Mouse (Mus musculus): ENCODE results near the gene Mdh2. TPM values are rescaled to one million over a fixed set of nuclear protein-coding genes. Genes with fewer than 3 reads are reported as not detected.

Gene Mdh2
- polyA plus RNA-seq, 1 experiment from 2014 or later, result 594 TPM

Small RNA genes lying within 50 kb of the gene (microRNA-seq; reads per million reads assigned to microRNA genes)
- gene Gm23268, result not detected
- gene Mir7034, result not detected

Other genes starting within 250 kb of the Mdh2 start
- gene Hip1, start 233.4 kb upstream of the Mdh2 start, polyA plus RNA-seq (2015; fragmentation: Nextera tagmentation; extraction: Ambion mirVana), result 38.4 and 38.5 TPM in 2 replicates
- not detected in 2 replicates for gene Ccl26, start 214.9 kb upstream of the Mdh2 start, polyA plus RNA-seq (2015; fragmentation: Nextera tagmentation; extraction: Ambion mirVana)
- 3.7 and 4.4 TPM in 2 replicates for gene Ccl24, start 205.4 kb upstream of the Mdh2 start, polyA plus RNA-seq (2015; fragmentation: Nextera tagmentation; extraction: Ambion mirVana)
- gene Rhbdd2, start 145.9 kb upstream of the Mdh2 start, polyA plus RNA-seq (2015; fragmentation: Nextera tagmentation; extraction: Ambion mirVana), result 85.3 and 89.3 TPM in 2 replicates
- 107 TPM in 2 replicates for gene Por, start 108.4 kb upstream of the Mdh2 start, polyA plus RNA-seq (2015; fragmentation: Nextera tagmentation; extraction: Ambion mirVana)
- 80.6 and 80.8 TPM in 2 replicates for gene Tmem120a, start 34.0 kb upstream of the Mdh2 start, polyA plus RNA-seq (2015; fragmentation: Nextera tagmentation; extraction: Ambion mirVana)
- 0.25 and 0.65 TPM in 2 replicates for gene Styxl1, start 95 bp upstream of the Mdh2 start, polyA plus RNA-seq (2015; fragmentation: Nextera tagmentation; extraction: Ambion mirVana)
- gene Srrm3, start 28.4 kb downstream of the Mdh2 start, polyA plus RNA-seq (2015; fragmentation: Nextera tagmentation; extraction: Ambion mirVana), result 88.0 and 90.6 TPM in 2 replicates
- gene Hspb1, start 109.4 kb downstream of the Mdh2 start, polyA plus RNA-seq (2015; fragmentation: Nextera tagmentation; extraction: Ambion mirVana), result 8.9 and 10.3 TPM in 2 replicates
- gene Ywhag, start 156.1 kb downstream of the Mdh2 start, polyA plus RNA-seq (2015; fragmentation: Nextera tagmentation; extraction: Ambion mirVana), result 646 and 674 TPM in 2 replicates
- gene Ssc4d, start 196.1 kb downstream of the Mdh2 start, polyA plus RNA-seq (2015; fragmentation: Nextera tagmentation; extraction: Ambion mirVana), result 0.61 and 1.4 TPM in 2 replicates
- gene Zp3, start 201.6 kb downstream of the Mdh2 start, polyA plus RNA-seq (2015; fragmentation: Nextera tagmentation; extraction: Ambion mirVana), result 0.17 TPM in 1 of 2 replicates, not detected in the other
- 25.6 and 28.3 TPM in 2 replicates for gene Dtx2, start 216.3 kb downstream of the Mdh2 start, polyA plus RNA-seq (2015; fragmentation: Nextera tagmentation; extraction: Ambion mirVana)

All from hindbrain, embryonic 13.5 days (tissue).